Mouse (Mus musculus): ENCODE results near the gene Capn12.

Capn12 gene

DNA sequence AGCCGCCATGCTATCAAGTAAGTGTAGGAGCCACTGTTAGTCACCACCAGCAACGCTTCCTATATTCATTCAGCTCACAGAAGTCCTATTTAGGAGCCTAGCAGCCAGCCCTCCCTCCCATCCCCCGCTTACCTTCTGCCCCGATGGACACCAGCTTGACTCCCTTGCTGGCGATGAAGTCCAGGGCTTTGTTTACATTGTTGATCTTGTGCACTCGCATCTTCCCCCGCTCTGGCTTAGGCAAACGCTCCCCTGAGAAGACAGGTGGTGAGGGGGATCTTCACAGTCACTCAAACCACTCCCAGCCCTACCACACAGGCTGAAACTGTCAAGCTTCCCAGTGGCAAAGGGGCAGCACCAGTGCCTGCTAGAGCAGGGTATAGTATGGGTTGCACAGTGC is 37.3 kb downstream of the Capn12 start:
- CTCF ChIA-PET: interaction anchor here (0.6 kb wide), 1 partner anchor 184 kb away, joined by 4 read pairs; no protein-coding TSS in a partner anchor

DNA sequence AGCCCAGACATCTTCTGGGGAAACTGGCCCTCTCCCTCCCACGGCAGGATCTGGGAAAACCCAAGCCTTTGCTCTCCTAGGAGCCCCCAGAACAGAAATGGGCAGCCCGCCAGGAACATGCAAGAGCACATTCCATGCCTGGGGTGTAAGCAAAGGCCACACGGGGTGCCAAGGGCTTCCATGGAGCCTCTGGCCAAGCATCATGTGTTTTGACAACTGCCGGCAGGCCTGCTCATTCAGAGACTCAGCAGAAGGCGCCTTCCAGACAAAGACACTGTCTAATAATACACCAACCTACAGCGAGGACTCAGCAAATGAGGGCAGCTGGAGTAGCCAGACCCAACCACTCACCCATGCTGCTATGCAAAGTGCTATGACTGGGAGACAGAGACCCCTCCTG is 38.6 kb downstream of the Capn12 start:
- CTCF ChIA-PET: no interaction called here

DNA sequence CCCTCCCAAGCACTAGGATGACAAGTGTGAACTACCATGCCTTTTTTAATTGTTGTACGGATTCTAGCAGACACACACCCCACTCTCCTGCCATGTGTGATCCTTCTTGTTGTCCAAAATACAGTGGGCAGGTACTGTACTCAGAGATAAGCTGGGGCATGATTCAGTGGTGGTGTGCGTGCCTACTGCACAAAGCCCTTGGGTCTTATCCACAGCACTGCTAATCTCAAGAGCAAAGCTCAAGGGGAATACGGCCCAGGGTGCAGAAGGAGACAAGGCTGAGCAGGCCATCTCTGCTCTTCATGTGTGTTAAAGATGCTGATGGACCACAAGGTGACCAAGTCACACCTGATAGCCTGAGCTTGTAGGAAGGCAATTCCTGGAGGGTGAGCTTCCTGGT is 40.0 kb downstream of the Capn12 start:
- CTCF ChIA-PET: no interaction called here

DNA sequence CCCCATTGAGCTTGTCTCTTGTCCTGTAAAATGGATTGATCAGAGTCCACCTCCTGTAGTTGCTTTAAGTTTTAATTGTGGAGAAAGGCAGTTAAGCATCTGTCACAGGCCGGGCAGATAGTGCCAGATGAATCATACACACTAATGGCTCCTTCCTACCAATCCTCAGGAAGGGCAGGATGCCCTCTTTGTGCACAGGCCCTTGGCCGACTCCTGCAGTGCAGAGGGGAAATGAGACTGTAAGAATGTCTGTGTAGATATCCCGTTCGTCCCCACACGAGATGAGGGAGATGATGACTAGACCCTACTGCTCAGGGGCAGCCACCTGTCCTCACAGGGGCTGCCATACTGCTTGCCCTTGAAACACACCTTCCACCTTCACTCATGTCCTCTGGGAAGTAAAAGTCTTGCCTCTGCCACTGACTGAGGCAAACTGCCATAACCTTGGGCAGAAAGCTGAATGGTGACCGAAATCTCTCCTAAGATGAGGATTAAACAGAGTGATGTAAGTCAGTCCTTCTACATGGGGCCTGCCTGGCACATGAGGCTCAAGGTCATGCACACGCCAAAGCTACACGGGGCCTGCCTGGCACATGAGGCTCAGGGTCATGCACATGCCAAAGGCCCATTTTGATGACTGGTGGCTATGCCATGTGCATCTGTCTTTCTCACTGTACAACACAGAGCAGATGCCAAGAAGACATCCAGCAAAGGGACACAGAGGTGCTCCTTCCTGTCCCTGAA is 40.7 kb downstream of the Capn12 start:
- CTCF ChIA-PET: no interaction called here

DNA sequence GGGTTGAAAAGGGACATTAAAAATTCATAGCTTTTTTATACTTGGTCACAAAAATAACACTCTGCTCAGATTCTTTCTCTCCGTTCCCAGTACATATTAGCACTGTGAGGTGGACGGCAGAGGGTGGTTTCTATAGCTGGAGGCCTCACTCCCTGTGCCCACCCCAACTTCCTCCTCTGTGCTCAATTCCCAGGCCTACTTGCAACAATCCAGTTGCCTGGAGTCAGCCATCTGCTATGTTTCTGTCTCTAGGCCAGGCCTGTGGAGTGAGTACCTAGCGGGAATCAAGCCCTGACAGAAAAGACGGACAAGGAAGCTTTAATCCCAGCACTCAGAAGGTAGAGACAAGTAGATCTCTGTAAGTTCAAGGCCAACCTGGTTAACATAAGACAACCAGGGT is 41.4 kb downstream of the Capn12 start:
- CTCF ChIA-PET: no interaction called here

DNA sequence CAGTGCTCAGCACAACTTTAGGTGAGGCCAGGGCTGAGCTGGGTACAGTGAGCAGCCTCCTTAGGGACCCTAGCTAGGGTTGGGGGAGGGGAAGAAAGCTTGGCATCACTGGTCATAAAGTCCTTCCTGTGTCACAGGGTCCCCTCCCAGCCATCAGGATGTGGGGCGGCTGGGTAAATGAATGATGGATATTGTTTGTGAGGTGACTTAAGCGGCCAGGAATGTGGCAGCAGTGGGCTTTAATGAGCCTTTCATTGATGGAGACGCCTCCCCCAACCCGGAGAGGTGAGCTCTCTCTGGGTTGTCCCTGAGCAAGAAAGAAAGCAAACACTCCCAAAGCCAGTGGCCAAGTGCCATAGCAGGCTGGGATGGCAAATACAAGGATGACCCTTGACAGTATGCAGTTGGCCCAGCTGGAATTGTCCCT is 42.7 kb downstream of the Capn12 start:
- CTCF ChIA-PET: no interaction called here

DNA sequence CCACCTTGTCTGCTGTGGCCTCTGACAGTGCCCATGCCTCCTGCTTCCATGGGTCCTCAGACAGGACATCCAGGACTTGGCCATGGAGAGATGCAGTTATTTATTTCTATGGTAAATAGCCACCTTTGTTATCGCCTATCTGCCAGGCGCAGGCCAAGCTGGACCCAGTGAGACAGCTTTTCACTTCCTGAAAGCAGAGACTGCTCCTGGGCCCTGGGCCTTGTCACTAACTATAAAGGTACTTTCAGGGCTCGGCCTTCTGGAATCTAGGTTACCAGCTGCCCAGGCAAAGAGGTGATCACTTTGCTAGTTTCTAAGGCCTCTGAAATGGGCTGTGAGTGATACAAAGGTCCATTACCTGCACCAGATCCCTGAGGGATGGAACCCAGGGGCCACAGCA is 43.6 kb downstream of the Capn12 start:
- CTCF ChIA-PET: no interaction called here

DNA sequence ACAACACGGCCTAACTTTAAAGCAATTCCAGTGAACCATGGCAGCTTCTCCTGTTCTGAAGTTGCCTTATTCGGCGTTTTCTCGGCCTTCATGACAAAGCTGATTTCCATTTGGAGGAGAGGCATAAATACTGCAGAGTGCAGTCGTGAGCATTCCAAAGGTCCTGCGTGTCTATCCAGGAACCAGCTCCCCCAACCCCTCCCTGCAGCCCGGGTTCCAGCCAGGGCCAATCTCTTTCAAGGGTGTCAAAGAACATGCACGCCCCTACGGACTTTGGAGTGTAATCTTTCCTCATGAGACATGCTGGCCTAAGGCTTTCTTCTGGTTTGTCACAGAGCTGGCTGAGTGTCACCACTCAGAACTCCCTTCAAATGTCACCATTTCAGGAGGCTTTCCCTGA is 44.1 kb downstream of the Capn12 start:
- CTCF ChIA-PET: interaction anchor here (0.7 kb wide), 1 partner anchor 60 kb away, joined by 4 read pairs; no protein-coding TSS in a partner anchor

DNA sequence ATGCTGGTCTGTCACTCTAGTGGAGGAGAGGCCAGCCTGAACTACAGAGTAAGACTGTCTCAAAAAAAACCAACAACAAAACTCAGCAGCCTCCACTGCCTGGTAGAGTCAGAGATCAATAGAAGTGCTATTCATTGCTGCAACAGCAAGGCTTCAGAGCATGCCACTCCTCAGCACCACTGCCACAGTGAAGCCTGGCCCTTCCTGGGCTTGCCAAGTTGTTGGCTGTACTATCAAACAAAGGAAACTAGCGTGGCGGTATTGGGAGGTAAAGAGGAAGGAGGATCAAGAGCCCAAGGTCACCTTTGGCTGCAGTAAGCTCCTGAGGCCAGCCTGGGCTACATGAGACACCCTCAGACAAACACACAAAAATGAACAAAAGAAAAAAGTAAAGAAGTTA is 45.0 kb downstream of the Capn12 start:
- CTCF ChIA-PET: no interaction called here

DNA sequence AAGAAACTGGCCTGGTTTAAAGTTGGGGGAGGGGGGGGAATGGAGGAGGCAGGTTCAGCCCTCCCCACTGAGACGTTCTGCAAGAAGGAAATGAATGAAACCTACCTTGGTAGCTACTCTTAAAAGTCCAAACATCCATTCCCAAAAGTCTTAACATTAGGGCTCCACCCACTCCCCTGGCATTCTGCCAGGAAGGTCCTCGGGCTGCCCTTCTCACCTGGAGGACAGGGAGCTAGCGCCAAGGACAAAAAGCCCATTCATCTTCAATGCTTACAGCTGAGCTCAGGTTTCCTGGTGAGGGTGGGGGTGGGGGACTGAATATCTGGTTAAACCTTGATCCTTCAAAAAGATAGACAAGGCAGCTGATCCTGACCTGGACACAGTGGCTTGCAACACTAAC is 48.2 kb downstream of the Capn12 start:
- CTCF ChIA-PET: no interaction called here

DNA sequence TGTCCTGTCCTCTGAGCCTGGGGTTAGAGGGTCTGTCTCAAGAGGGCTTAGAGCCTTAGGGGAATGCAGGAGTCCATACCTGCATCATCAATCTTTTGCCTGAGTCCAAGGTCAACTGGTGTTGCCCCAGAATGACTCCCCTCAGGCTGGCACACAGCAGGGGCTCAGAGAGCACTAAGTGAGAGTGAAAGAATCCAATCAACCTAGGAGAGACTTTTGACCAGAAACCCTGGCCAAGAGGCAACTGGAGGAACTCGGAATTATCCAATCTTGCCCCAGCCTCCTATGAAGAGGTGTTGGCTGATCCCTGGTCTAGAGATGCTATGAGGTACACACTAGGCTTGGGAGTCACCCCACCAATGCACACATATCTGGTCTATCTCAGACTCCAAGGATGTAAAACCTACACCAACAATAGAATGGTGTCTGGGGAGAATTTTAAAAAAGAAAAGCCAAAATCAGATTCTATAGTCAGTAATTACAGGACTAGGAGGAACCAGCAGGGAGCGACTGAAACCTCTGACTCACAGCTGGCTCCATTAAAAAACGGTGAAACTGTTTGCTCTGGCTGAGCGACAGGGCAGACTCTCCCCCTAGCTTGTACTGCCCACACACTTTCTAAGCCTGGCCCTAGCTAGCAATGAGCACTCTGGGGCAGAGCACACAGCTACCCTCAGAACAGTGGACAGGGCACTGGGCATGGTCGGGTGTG is 49.3 kb downstream of the Capn12 start:
- CTCF ChIA-PET: no interaction called here

DNA sequence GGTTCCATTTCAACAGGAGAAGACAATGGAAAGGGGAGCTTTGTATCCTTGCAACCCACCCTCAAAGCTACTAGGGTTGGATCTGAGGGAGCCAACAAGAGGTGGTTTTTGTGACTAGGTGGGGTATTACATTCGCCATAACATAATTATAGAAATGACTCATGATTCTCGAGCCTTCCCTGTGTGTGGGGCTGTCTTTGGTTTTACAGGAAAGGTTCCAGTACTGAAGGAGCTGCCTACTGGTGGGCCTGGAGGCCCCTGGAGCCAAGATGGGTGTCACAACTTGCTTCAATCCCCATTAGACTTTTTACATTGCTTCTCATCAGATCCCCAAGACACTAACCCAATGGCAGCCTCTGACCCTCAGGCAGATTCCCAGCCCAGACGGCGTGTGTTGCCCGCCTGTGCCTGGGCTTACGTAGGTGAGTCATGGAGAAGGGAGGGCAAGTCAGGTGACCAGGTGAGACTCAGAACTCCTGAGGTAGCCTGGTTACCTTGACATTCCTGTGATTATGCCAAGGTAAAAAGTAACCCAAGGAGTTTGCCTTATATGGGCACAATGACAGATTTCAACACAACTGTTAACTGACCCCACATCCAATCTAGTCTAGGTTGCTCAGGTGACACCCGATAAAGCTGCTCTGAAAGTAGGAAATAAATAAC is 49.9 kb downstream of the Capn12 start:
- CTCF ChIA-PET: no interaction called here

DNA sequence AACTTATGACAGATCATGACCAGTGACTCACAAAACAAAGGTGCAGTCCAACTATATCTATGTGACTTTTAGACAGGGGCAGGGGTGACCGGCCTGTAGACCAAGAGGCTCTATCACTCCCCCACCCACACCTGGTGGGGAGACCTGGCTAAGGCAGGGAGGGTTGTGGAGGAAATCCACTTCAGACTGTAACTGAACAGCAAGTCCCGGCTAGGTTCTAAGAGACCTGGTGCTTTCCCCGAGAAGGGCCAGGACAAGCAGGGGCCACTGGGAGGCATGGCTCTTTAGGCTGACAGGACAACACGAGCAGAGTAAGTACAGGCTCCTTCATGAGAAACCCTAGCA is 50.4 kb downstream of the Capn12 start:
- CTCF ChIA-PET: no interaction called here

DNA sequence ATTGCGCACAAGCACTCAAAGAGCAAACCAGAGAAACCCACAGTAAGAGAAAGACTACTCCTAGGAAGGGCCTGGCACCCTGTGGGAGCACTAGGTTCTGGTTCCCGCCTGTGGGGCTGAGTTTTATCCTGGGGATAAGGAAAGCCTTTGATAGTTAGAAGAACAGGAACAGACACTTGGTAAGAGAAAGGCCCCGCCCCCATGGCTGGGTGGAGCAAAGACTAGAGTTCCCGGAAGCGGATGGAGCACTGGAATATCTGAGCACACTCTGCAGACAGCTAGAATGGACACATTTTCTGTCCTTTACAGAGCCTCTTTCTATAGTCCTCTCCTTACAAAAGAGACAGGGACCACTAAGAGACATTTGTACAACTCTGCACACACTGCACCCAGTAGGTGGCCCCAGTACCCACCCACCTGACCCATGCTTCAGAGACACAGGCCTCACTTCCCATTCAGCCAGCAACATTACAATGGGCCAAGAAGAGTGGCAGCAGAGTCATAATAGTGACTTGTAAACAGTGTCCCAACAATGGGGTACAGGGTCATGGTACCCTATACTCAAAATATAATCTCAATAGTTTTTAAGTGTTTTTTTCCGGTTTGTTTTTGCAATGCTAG is 51.3 kb downstream of the Capn12 start:
- CTCF ChIA-PET: interaction anchor here (0.7 kb wide), 1 partner anchor 334 kb away, joined by 14 read pairs; no protein-coding TSS in a partner anchor

DNA sequence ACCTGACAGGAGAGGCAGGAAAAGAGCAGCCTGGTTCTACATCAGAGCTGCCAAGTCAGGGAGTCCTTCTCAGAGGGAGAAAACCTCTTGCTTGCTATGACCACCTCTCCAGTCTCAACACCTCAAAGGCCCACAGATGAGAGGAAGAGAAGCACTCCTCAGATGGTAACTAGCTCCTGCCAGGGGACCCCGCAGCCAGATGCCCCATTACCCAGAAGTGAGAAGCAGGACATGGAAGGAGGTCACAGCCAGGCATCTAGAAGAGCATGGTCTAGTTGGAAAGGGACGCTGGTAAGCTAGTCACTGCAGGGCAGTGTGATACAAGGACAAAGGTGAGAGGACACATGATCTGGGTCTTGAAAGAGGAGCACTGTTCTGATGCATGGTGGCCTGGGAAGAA is 52.6 kb downstream of the Capn12 start:
- CTCF ChIA-PET: no interaction called here

DNA sequence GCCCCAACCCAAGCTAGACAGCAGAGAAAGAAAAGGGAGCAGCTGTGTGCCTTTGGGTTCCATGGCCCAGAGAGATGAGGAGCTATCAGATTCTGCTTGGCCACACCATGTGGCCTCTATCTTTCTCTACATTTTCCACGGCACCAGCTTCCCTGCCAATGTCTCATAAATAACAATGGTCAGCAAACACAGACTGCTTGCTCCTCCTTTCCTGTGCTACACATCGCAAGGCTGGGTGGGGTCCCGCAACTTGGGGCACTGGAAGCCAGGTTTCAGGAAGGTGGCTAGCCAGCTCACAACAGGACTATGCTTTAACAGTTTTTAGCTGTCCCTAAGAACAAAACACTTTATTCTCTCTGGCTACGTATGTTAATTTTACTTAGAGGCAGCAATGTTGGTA is 55.6 kb downstream of the Capn12 start:
- CTCF ChIA-PET: interaction anchor here (0.6 kb wide), 1 partner anchor 143 kb away, joined by 4 read pairs; no protein-coding TSS in a partner anchor

DNA sequence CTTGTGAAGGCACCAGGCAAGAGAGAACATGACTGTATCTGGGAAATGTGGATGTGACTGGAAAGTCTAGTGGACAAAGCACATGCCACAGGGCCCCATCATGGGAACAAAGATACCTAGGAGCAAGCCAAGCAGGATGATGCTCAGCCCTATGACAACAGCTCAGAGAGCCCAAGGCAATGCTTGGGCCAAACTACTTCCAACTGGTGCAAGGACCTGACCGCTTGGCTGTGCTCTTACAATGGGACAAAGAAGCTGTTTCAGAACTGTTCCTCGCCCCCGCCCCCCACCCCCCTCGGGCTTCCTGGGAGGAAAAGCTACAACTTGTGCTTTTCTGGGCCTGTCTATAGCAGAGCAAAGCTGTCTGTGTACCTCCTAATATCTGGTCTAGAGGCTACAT is 57.4 kb downstream of the Capn12 start:
- CTCF ChIA-PET: interaction anchor here (0.6 kb wide), 1 partner anchor 9 kb away, joined by 3 read pairs; no protein-coding TSS in a partner anchor

DNA sequence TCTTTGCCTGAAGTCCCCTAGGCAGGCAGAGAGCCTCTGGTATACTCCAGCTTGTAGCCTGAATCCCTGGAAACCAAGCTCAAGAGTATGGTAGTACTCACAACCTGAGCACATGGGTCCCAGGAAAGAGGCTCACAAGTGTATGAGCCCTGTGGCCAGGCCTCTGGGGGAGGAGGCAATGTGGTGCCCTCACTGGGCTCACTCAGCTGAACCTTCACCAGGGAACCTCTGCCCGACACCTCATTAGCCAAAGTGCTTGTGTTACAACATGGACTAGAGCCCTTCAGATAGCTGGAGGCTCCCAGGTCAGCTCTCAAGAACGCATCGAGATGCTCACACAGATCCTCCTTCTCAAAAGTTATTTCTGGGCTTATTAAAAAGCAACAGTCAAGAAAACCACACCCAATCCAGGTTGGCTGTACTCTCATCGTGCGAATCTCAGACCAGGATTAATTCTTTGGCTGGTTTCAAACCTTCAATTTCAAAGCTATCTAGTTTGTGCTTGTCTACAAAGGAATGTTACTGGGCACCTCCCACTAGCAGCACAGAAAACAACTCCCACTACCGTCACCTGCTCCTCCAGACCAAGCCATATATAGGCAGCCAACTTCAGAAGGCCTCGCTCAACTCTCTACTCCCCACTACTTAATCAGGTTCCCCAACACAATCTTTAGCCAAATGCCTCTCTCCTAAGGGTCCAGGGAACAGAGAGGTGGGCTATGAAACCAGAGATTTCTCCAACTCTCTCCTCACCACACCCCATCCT is 58.4 kb downstream of the Capn12 start:
- CTCF ChIA-PET: no interaction called here

DNA sequence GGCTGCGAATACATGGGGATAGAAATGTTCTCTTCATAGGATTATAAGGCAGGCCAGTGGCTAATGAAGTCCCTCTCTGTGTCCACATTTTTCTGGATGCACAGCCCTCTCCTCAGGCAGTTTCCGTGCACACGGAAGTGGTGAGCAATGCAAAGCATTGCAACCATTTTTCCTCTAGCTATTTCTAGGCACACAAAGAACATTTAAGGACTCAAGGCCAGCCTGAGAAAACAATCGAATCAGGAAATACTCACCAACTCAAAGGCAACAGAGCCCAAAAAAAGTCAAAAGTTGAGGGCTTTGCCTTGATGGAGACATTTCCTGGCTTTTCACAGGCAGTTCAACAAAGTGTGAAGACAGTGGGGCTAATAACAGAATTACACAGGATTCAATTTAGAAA is 59.9 kb downstream of the Capn12 start:
- CTCF ChIA-PET: no interaction called here

DNA sequence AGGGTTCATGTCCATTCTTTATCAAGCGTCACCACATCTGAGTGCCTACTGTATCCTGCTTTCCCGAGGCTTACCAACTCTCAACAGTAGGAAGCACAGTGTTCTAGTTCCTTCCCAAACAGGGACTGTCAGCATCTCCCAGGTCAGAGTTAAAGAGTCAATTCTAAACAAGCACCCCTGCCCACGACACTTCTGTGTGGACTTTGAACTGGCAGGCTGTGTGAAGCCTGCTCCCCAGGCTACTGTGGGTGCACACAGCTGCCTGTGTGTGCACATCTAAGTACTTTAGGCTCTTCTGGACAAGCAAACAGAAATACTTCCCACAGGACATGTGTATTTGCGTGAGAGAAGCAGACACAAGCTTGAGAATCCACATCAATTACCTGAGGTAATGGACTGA is 60.3 kb downstream of the Capn12 start:
- CTCF ChIA-PET: no interaction called here

Data from spleen, embryonic (tissue).